8 mouse cellular contexts compared by ENCODE assay signal in the genomic region with DNA sequence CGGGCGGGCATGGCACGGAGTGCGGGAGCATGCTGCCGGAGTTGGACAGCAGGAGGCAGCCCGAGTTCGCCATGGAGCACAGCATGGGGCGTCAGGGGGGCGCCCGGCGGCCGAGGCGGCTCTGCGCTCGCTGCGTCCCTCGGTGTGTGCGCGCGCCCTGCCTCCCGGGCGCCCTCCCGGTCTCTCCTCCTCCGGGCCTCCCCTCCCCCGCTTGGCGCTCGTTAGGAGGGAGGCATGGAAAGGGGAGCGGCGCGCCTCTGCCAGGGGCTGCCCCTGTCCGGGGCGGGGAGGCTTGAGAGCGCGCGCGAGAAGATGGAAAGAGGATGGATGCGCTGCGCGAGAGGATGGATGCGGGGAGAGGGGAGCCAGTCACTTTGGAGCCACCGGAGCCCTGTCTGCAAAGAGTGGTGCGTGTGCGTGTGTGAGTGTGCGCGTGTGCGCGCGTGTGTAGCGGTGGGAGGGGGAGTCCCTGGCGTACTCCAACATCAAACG.
DNase-seq lines count a peak whose midpoint lies in the region; ATAC-seq and TF ChIP-seq lines count a peak whose summit lies in the region.
"Had no signal": no experiment of that assay in that cellular context is flagged by ENCODE, and none has a peak within 500 bp of the region (broad histone marks: within the 10 kb centered on the region; RNA-seq: fewer than 3 reads in every experiment).

No protein-coding gene starts in this region.

- H3K9me3 ChIP-seq in forebrain, embryonic 15.5 days: no peaks in the 10 kb centered on the region
- no peaks in the 10 kb centered on the region for H3K9me3 ChIP-seq in limb, embryonic 12.5 days

- H3K9ac ChIP-seq in forebrain, embryonic 15.5 days (replicated peaks): peak overlapping the region; percentile 48
- no peak overlapping the region for H3K9ac ChIP-seq in limb, embryonic 12.5 days (replicated peaks)

- no peak for DNase-seq in testis, postnatal 10 days (ENCODE audit: low spot score)
- DNase-seq in urinary bladder, postnatal 14 days (ENCODE audit: low spot score): no peak
- no peak for DNase-seq in adrenal gland, adult (ENCODE audit: inconsistent age in 2 of 2, low spot score in 1 of 2)
- DNase-seq: spleen, adult 18-20 months had no signal

- peaks cover 7% of the 10 kb centered on the region for H3K4me1 ChIP-seq in testis, adult 2 months (ENCODE audit: control insufficient read depth, insufficient read depth, low read length)
- H3K4me1 ChIP-seq in forebrain, embryonic 15.5 days: peaks cover 23% of the 10 kb centered on the region
- H3K4me1 ChIP-seq in limb, embryonic 12.5 days (replicated peaks): peaks cover 13% of the 10 kb centered on the region

- peak overlapping the region; percentile 26 for H3K4me3 ChIP-seq in testis, adult 2 months (ENCODE audit: control insufficient read depth, low read depth, low read length)
- peak overlapping the region; percentile 49 for H3K4me3 ChIP-seq in forebrain, embryonic 15.5 days
- H3K4me3 ChIP-seq in limb, embryonic 12.5 days (replicated peaks): peak overlapping the region; percentile 30

- H3K27ac ChIP-seq in testis, adult 2 months (ENCODE audit: control insufficient read depth, insufficient read depth, low read depth, low read length): no peak overlapping the region
- no peak overlapping the region for H3K27ac ChIP-seq in forebrain, embryonic 15.5 days (replicated peaks)
- no peak overlapping the region for H3K27ac ChIP-seq in limb, embryonic 12.5 days

- TF ChIP-seq POLR2A in testis, adult 2 months (IDR thresholded peaks at IDR 0.05; ENCODE audit: control insufficient read depth, low read depth, low read length): no peak

- under 1% methylated on average over 48 of the region's 51 CpGs for WGBS in forebrain, embryonic 15.5 days
- under 1% methylated on average over 48 of the region's 51 CpGs for WGBS in limb, embryonic 12.5 days

- no peaks in the 10 kb centered on the region for H3K36me3 ChIP-seq in testis, adult 2 months (ENCODE audit: control insufficient read depth, insufficient read depth, low read length)
- H3K36me3 ChIP-seq in forebrain, embryonic 15.5 days: no peaks in the 10 kb centered on the region
- H3K36me3 ChIP-seq in limb, embryonic 12.5 days: no peaks in the 10 kb centered on the region

- no peak for TF ChIP-seq CTCF in testis, adult 2 months (IDR thresholded peaks at IDR 0.05; ENCODE audit: control insufficient read depth, insufficient read depth, insufficient replicate concordance, low read depth, low read length)

- no peaks in the 10 kb centered on the region for H3K27me3 ChIP-seq in testis, adult 2 months (ENCODE audit: control insufficient read depth, insufficient read depth, low read length)
- H3K27me3 ChIP-seq in forebrain, embryonic 15.5 days: peaks cover 59% of the 10 kb centered on the region
- peaks cover 99% of the 10 kb centered on the region for H3K27me3 ChIP-seq in limb, embryonic 12.5 days

- ATAC-seq in forebrain, embryonic 15.5 days (replicated peaks): peak; percentile 42
- ATAC-seq in limb, embryonic 12.5 days (ENCODE audit: insufficient number of reproducible peaks, insufficient read depth, low FRiP score, low TSS enrichment, low read depth): no peak
- ATAC-seq in erythroblast, adult 5-6 weeks (replicated peaks; ENCODE audit: low FRiP score, poor library complexity, severe bottlenecking): no peak

- peak overlapping the region; percentile 83 for H3K4me2 ChIP-seq in forebrain, embryonic 15.5 days (replicated peaks)
- peak overlapping the region; percentile 48 for H3K4me2 ChIP-seq in limb, embryonic 12.5 days
